Mouse (Mus musculus): ENCODE measurements at regions not wholly inside any gene's neighbourhood (a gene's known extent, or its start where the extent isn't known, plus 50 kb on each side); places are given as distances from the start of the nearest gene placed in this dataset.
A peak's percentile ranks its signal among the peaks of the same experiment; 100 is the strongest.

GRCm38 (mm10) chr2:161344018-161344417, 235.1 kb upstream of the Chd6 start:
- no peak for ATAC-seq (ENCODE audit: low FRiP score, low TSS enrichment)
- no peak overlapping the region for H3K27ac ChIP-seq (ENCODE audit: low read length)
- 81% methylated on average over 2 of the region's 2 CpGs for WGBS
- H3K9me3 ChIP-seq (ENCODE audit: low read length): no peaks in the 10 kb centered on the region
- no peak overlapping the region for H3K9ac ChIP-seq (replicated peaks; ENCODE audit: low read length)
- no peak overlapping the region for H3K4me3 ChIP-seq (ENCODE audit: low read length)
- H3K27me3 ChIP-seq (ENCODE audit: insufficient read depth, low read length): 0 out of 2 replicates have a peak, but pooled peaks cover 5% of the 10 kb centered on the region
- no peaks in the 10 kb centered on the region for H3K36me3 ChIP-seq (ENCODE audit: insufficient read depth, low read length)
- H3K4me2 ChIP-seq (replicated peaks; ENCODE audit: low read depth, low read length): no peak overlapping the region
- peaks cover 7% of the 10 kb centered on the region for H3K4me1 ChIP-seq (ENCODE audit: insufficient read depth, low read length)

GRCm38 (mm10) chr2:161342648-161343047, 233.8 kb upstream of the Chd6 start:
- no peak overlapping the region for H3K9ac ChIP-seq (replicated peaks; ENCODE audit: low read length)
- peaks cover 7% of the 10 kb centered on the region for H3K4me1 ChIP-seq (ENCODE audit: insufficient read depth, low read length)
- H3K4me2 ChIP-seq (replicated peaks; ENCODE audit: low read depth, low read length): no peak overlapping the region
- H3K27me3 ChIP-seq (ENCODE audit: insufficient read depth, low read length): 0 out of 2 replicates have a peak, but pooled peaks cover 5% of the 10 kb centered on the region
- H3K36me3 ChIP-seq (ENCODE audit: insufficient read depth, low read length): no peaks in the 10 kb centered on the region
- WGBS: 91% methylated on average over 2 of the region's 2 CpGs
- ATAC-seq (ENCODE audit: low FRiP score, low TSS enrichment): no peak
- no peaks in the 10 kb centered on the region for H3K9me3 ChIP-seq (ENCODE audit: low read length)
- H3K4me3 ChIP-seq (ENCODE audit: low read length): no peak overlapping the region
- no peak overlapping the region for H3K27ac ChIP-seq (ENCODE audit: low read length)

DNA sequence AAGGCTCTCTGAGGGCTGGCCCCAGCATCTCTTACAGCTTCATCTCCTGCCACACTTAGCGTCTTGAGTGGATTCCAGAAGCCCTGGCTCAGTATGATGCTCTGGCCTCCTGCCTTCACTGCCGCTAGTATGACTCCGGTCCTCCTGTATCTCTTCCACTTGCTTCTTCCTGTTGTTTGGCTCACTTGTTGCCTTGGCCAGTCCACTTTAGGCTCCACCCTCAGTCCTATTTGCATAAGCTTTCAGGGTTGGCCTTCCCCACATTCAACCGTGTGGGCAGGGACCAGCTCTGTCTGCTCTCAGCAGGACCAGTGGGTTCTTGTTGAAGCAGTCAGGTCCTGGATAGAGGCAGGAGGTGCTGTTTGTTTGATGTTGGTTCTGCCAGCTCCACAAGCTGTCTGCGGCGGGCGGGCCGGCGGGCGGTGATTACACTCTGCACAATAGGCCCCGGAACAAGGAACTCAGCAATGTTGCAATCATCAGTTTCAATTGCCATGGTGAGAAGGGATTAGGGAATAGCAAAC, 232.6 kb upstream of the Chd6 start:
- no peak overlapping the region for H3K27ac ChIP-seq (ENCODE audit: low read length)
- no peak overlapping the region for H3K9ac ChIP-seq (replicated peaks; ENCODE audit: low read length)
- H3K36me3 ChIP-seq (ENCODE audit: insufficient read depth, low read length): no peaks in the 10 kb centered on the region
- peak; percentile 97 for ATAC-seq (ENCODE audit: low FRiP score, low TSS enrichment)
- peak overlapping the region; percentile 43 for H3K4me2 ChIP-seq (replicated peaks; ENCODE audit: low read depth, low read length)
- H3K27me3 ChIP-seq (ENCODE audit: insufficient read depth, low read length): 0 out of 2 replicates have a peak, but pooled peaks cover 5% of the 10 kb centered on the region
- H3K4me3 ChIP-seq (ENCODE audit: low read length): peak overlapping the region; percentile 15
- H3K4me1 ChIP-seq (ENCODE audit: insufficient read depth, low read length): peaks cover 7% of the 10 kb centered on the region
- no peaks in the 10 kb centered on the region for H3K9me3 ChIP-seq (ENCODE audit: low read length)
- WGBS: under 1% methylated on average over 11 of the region's 11 CpGs

DNA sequence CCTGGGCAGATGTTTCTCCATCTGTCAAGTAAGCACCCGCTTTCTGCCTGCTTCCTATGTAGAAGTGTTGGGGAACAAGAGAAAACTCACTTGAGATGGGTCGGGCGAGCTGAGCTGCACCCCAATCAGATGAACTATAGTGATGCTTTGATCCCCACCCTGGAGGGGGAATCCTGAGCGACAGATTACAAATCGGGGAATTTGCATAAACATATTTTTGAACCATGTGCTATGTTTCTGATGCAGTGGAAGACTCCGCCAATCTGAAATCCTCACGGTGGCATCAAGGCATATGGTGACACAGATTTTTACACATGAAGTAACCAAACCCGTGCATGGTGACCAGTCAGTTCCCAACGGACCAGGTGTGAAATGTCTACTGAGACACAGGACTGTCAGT, 231.4 kb upstream of the Chd6 start:
- Histone ChIP-seq H3K9me3 (ENCODE audit: low read length) (no peaks in the 10 kb centered on the region), H3K27ac (ENCODE audit: low read length) (no peak overlapping the region), H3K9ac (replicated peaks; ENCODE audit: low read length) (no peak overlapping the region), H3K27me3 (ENCODE audit: insufficient read depth, low read length) (0 out of 2 replicates have a peak, but pooled peaks cover 5% of the 10 kb centered on the region), H3K4me1 (ENCODE audit: insufficient read depth, low read length) (peaks cover 7% of the 10 kb centered on the region), H3K36me3 (ENCODE audit: insufficient read depth, low read length) (no peaks in the 10 kb centered on the region), H3K4me2 (replicated peaks; ENCODE audit: low read depth, low read length) (no peak overlapping the region), H3K4me3 (ENCODE audit: low read length) (no peak overlapping the region)
- 83% methylated on average over 9 of the region's 9 CpGs for WGBS
- no peak for ATAC-seq (ENCODE audit: low FRiP score, low TSS enrichment)

DNA sequence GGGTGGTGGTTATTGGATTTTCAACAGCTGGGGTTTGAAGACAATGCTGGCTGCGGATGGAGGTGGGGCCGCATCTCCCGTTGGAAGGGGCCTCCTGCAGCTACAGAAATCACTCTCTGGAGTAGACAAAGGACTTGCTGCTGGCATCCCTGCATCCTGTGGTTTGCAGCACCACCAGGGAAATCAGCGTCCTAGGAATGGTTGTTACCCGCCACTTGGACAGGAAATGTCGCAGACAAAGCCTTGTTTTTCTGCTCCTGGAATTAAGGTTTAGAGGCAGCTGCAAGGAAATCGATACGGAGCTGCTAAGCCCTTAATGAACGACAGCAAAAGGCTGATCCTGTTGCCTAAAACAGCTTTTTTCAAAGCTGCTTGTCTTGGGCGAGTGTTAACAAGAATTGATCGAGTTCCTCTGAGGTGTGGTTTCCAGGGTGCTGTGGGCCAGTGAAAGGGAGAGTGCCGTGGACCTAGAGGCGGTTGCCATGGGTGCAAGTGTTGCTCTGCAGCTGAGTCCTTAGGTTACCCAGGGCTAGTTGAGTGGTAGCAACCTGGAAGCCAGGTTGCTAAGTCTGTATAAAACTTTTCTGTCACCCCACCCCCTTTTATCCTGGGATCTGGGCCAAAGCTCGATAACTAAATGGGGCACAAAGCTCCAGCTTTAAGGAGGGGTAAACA, 230.6 kb upstream of the Chd6 start:
- WGBS: 21% methylated on average over 14 of the region's 14 CpGs
- H3K9me3 ChIP-seq (ENCODE audit: low read length): no peaks in the 10 kb centered on the region
- ATAC-seq (ENCODE audit: low FRiP score, low TSS enrichment): no peak
- H3K36me3 ChIP-seq (ENCODE audit: insufficient read depth, low read length): no peaks in the 10 kb centered on the region
- 0 out of 2 replicates have a peak, but pooled peaks cover 5% of the 10 kb centered on the region for H3K27me3 ChIP-seq (ENCODE audit: insufficient read depth, low read length)
- H3K27ac ChIP-seq (ENCODE audit: low read length): no peak overlapping the region
- H3K4me1 ChIP-seq (ENCODE audit: insufficient read depth, low read length): peaks cover 7% of the 10 kb centered on the region
- H3K9ac ChIP-seq (replicated peaks; ENCODE audit: low read length): no peak overlapping the region
- no peak overlapping the region for H3K4me3 ChIP-seq (ENCODE audit: low read length)
- H3K4me2 ChIP-seq (replicated peaks; ENCODE audit: low read depth, low read length): no peak overlapping the region

DNA sequence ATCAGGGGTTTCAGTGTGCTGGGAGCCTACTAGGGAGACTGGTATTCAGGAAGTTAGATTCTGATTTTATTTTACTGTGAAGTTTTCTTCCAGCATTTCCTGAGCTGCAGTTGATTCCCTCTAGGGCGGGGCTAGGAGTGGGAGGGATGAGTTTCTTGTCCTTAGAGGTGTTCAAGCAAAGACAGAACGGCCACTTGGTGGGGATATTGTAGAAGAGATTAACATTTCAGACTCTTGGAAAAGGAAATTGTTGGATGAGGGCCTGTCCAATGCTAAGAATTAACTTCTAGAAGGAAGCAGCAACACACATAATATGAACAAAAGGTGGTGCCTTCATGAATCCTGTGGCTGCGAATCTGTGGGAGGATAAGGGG, 230.1 kb upstream of the Chd6 start:
- 16% methylated on average over 3 of the region's 3 CpGs for WGBS
- ATAC-seq (ENCODE audit: low FRiP score, low TSS enrichment): no peak
- no peak overlapping the region for H3K4me2 ChIP-seq (replicated peaks; ENCODE audit: low read depth, low read length)
- no peaks in the 10 kb centered on the region for H3K36me3 ChIP-seq (ENCODE audit: insufficient read depth, low read length)
- 0 out of 2 replicates have a peak, but pooled peaks cover 5% of the 10 kb centered on the region for H3K27me3 ChIP-seq (ENCODE audit: insufficient read depth, low read length)
- no peak overlapping the region for H3K27ac ChIP-seq (ENCODE audit: low read length)
- no peaks in the 10 kb centered on the region for H3K9me3 ChIP-seq (ENCODE audit: low read length)
- no peak overlapping the region for H3K9ac ChIP-seq (replicated peaks; ENCODE audit: low read length)
- H3K4me3 ChIP-seq (ENCODE audit: low read length): no peak overlapping the region
- H3K4me1 ChIP-seq (ENCODE audit: insufficient read depth, low read length): peaks cover 7% of the 10 kb centered on the region

GRCm38 (mm10) chr2:161332653-161333052, 223.8 kb upstream of the Chd6 start:
- 35% methylated on average over 2 of the region's 2 CpGs for WGBS
- H3K36me3 ChIP-seq (ENCODE audit: insufficient read depth, low read length): no peaks in the 10 kb centered on the region
- no peak overlapping the region for H3K9ac ChIP-seq (replicated peaks; ENCODE audit: low read length)
- H3K27ac ChIP-seq (ENCODE audit: low read length): no peak overlapping the region
- H3K4me2 ChIP-seq (replicated peaks; ENCODE audit: low read depth, low read length): no peak overlapping the region
- H3K9me3 ChIP-seq (ENCODE audit: low read length): no peaks in the 10 kb centered on the region
- H3K4me1 ChIP-seq (ENCODE audit: insufficient read depth, low read length): no peaks in the 10 kb centered on the region
- ATAC-seq (ENCODE audit: low FRiP score, low TSS enrichment): no peak
- no peak overlapping the region for H3K4me3 ChIP-seq (ENCODE audit: low read length)
- no peaks in the 10 kb centered on the region for H3K27me3 ChIP-seq (ENCODE audit: insufficient read depth, low read length)

DNA sequence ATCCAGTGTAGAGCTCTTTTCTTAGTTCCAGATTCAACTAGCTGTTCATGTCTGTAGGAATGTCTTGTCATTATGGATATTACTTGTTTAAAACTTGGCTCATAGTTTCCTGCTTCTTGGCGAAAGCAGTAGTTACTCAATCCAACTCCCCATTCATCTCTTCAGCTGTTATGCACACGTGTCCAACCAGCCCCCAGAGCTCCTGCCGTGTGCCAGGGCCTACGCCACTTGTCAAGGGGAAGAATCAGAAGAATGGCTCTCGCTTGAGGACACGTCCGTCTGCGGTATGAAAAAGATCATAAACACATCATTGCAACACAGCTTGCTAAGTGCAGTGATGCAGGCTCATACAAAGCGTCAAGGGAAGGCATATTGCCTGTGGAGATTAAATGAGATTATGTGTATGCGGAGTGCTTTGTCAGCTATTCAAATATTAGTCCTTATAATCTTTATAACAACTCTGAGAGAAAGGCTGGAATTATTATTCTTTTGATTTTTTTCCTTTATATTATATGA, 223.0 kb upstream of the Chd6 start:
- ATAC-seq (ENCODE audit: low FRiP score, low TSS enrichment): no peak
- Histone ChIP-seq H3K9me3 (ENCODE audit: low read length) (no peaks in the 10 kb centered on the region), H3K4me1 (ENCODE audit: insufficient read depth, low read length) (no peaks in the 10 kb centered on the region), H3K27me3 (ENCODE audit: insufficient read depth, low read length) (no peaks in the 10 kb centered on the region), H3K9ac (replicated peaks; ENCODE audit: low read length) (no peak overlapping the region), H3K4me3 (ENCODE audit: low read length) (no peak overlapping the region), H3K27ac (ENCODE audit: low read length) (no peak overlapping the region), H3K36me3 (ENCODE audit: insufficient read depth, low read length) (no peaks in the 10 kb centered on the region), H3K4me2 (replicated peaks; ENCODE audit: low read depth, low read length) (no peak overlapping the region)
- WGBS: 85% methylated on average over 10 of the region's 10 CpGs

- no peaks in the 10 kb centered on the region for H3K9me3 ChIP-seq (ENCODE audit: low read length)
- H3K9ac ChIP-seq (replicated peaks; ENCODE audit: low read length): no peak overlapping the region
- no peaks in the 10 kb centered on the region for H3K27me3 ChIP-seq (ENCODE audit: insufficient read depth, low read length)
- no peak overlapping the region for H3K4me2 ChIP-seq (replicated peaks; ENCODE audit: low read depth, low read length)
- no peak overlapping the region for H3K27ac ChIP-seq (ENCODE audit: low read length)
- ATAC-seq (ENCODE audit: low FRiP score, low TSS enrichment): no peak
- WGBS: 52% methylated on average over 3 of the region's 3 CpGs
- no peaks in the 10 kb centered on the region for H3K36me3 ChIP-seq (ENCODE audit: insufficient read depth, low read length)
- no peaks in the 10 kb centered on the region for H3K4me1 ChIP-seq (ENCODE audit: insufficient read depth, low read length)
- no peak overlapping the region for H3K4me3 ChIP-seq (ENCODE audit: low read length)
These were observed 193.9 kb upstream of the Chd6 start for GRCm38 (mm10) chr2:161302796-161303195.

DNA sequence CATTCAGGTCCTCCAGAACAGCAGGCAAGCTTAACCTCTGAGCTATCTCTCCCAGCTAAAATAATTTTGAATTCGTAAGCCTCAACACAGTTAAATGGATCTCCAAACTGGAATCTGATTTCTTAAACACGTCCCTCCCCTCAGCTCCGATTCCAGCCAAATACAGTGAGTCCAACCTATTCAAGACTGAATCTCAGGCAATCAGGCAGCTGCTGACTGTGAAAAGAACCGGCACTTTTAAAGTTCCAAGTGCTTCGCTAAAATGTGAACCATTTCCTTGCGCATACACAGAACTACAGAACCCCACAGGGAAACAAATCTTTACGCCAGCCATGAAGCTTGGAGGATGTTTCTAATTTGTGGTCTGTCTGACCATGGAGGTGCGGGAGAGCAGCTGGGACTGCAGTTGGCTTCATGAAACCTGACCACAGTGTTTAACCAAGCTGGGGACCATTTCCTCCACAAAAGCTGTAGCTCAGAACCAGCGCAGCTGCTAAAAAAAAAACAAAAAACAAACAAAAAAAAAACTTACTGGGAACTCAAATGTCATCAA, 160.1 kb upstream of the Chd6 start:
- no peaks in the 10 kb centered on the region for H3K27me3 ChIP-seq (ENCODE audit: insufficient read depth, low read length)
- no peak overlapping the region for H3K4me3 ChIP-seq (ENCODE audit: low read length)
- H3K9ac ChIP-seq (replicated peaks; ENCODE audit: low read length): no peak overlapping the region
- H3K27ac ChIP-seq (ENCODE audit: low read length): no peak overlapping the region
- H3K4me2 ChIP-seq (replicated peaks; ENCODE audit: low read depth, low read length): no peak overlapping the region
- H3K4me1 ChIP-seq (ENCODE audit: insufficient read depth, low read length): no peaks in the 10 kb centered on the region
- H3K9me3 ChIP-seq (ENCODE audit: low read length): no peaks in the 10 kb centered on the region
- ATAC-seq (ENCODE audit: low FRiP score, low TSS enrichment): no peak
- H3K36me3 ChIP-seq (ENCODE audit: insufficient read depth, low read length): no peaks in the 10 kb centered on the region
- WGBS: 53% methylated on average over 9 of the region's 9 CpGs
